Mouse (Mus musculus) C2C12 (cell line): ENCODE results near the gene Dctn3. TPM values are rescaled to one million over a fixed set of nuclear protein-coding genes. Genes with fewer than 3 reads are reported as not detected.

Experiments used
- H3K27me3 ChIP-seq: one replicate; pipeline ENCODE4 v1.6.1; 2011; ENCODE audit not compliant: control insufficient read depth, insufficient read depth, insufficient read length
- H3K36me3 ChIP-seq: one replicate; pipeline ENCODE4 v1.6.1; 2011; ENCODE audit not compliant: control insufficient read depth, insufficient read depth
- H3K4me3 ChIP-seq: one replicate; pipeline ENCODE4 v1.5.1; 2011; ENCODE audit warnings: mild to moderate bottlenecking, control low read depth; ENCODE audit not compliant: poor library complexity, insufficient read depth, severe bottlenecking
- H3K79me2 ChIP-seq: one replicate; pipeline ENCODE4 v1.6.1; 2011; ENCODE audit not compliant: control insufficient read depth, insufficient read depth
- H3K79me3 ChIP-seq: one replicate; pipeline ENCODE4 v1.6.1; 2011; ENCODE audit warnings: low read depth, control low read depth
- H3ac ChIP-seq: one replicate; pipeline ENCODE3; 2011; ENCODE audit warnings: low read depth; ENCODE audit not compliant: control insufficient read depth, insufficient read length
- CEBPB ChIP-seq: IDR thresholded peaks from one replicate; pipeline ENCODE4 v1.6.1; 2011; ENCODE audit warnings: low read depth, mild to moderate bottlenecking, control low read depth, moderate library complexity
- CTCF ChIP-seq: IDR thresholded peaks from one replicate; pipeline ENCODE4 v1.5.1; 2011; ENCODE audit not compliant: control insufficient read depth, insufficient read depth, insufficient read length
- FOSL1 ChIP-seq: IDR thresholded peaks from one replicate; pipeline ENCODE4 v1.8.0; 2011; ENCODE audit warnings: mild to moderate bottlenecking, low read length; ENCODE audit not compliant: poor library complexity, insufficient read depth, severe bottlenecking
- MAX ChIP-seq: IDR thresholded peaks from one replicate; pipeline ENCODE4 v1.6.1; 2011; ENCODE audit warnings: mild to moderate bottlenecking, control low read depth
- MYOD1 ChIP-seq: IDR thresholded peaks from one replicate; pipeline ENCODE4 v1.6.1; 2011; ENCODE audit warnings: low read depth; ENCODE audit not compliant: control insufficient read depth, insufficient read length
- MYOG ChIP-seq: IDR thresholded peaks from one replicate; pipeline ENCODE4 v1.6.1; 2011; ENCODE audit not compliant: control insufficient read depth, insufficient read length; ENCODE audit errors: extremely low read depth
- USF1 ChIP-seq: IDR thresholded peaks from one replicate; pipeline ENCODE4 v1.6.1; 2011; ENCODE audit warnings: low read depth, mild to moderate bottlenecking, control low read depth, moderate library complexity
- polyA plus RNA-seq: library from polyadenylated mRNA; unstranded; fragments of >200 nt; fragmentation: generic; extraction: Trizol; gene quantifications from one replicate; pipeline ENCODE4 v1.2.1, GENCODE M21; 2012; ENCODE audit warnings: missing spikeins

The Dctn3 gene
- polyA plus RNA-seq, 1 experiment = 106 TPM

DNA sequence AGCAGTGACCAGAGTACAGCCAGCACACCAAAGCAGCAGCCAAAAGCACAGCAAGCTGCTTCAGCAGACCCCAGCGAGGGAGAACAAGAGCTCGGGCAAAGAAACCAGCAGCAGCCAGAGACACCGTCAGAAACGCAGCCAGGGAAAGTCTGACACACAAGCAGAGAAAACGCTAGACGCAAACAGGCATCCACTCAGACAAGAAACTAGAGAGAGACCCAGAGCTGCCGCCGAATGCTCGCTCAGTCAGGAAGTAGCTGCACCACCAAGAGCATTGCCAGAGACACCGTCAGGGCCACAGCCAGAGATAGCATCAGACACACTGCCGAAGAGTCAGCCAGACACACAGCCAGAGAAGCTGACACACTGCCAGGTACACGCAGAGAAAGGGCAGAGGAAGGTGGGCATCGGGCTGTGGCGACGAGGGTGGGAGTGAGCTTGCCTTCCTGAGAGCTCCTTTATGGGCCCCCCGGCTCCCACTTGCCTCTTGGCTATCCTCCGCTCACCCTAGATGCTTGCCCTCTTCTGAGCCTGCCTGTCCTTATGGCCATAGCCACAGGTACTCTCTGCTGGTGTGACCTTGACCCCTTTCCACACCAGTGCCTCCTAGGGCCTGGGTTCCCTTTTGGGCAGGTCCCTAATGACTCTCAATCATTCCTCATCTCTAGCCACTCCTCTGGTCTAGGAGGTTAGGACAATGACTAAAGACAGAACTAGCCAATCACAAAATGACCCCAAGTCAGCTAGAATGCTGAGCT lies 46.5 kb downstream of the Dctn3 start:
- Histone ChIP-seq H3K27me3 (peaks cover 65% of the 10 kb centered on the region), H3K4me3 (no peak overlapping the region)
- no peak for TF ChIP-seq CEBPB
- TF ChIP-seq MYOD1 = no peak
- TF ChIP-seq MAX = no peak
- TF ChIP-seq USF1 = no peak

DNA sequence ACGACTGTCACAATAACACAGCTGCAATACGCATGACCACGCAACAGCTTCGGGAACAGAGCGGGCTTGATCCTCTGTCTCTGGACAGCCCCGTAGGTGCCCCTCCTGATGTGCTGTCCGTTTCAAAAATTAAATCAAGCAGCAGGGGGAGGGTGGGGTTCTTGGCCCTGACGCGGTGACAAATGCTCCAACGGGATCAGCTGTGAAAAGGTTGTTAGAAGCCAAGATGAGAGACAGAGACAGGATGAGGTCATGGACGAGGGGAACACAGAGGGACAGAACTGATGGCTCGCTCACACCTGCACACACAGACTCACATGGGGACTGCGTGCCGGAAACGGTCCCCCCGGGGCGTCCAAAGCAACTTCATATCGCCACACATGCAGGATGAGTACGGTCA lies 49.8 kb downstream of the Dctn3 start:
- H3K27me3 ChIP-seq = peaks cover 45% of the 10 kb centered on the region

More for the DNA sequence above, 46.5 kb downstream of the Dctn3 start:
- Histone ChIP-seq H3ac (no peak overlapping the region), H3K79me2 (no peaks in the 10 kb centered on the region), H3K79me3 (no peaks in the 10 kb centered on the region), H3K36me3 (no peaks in the 10 kb centered on the region)

DNA sequence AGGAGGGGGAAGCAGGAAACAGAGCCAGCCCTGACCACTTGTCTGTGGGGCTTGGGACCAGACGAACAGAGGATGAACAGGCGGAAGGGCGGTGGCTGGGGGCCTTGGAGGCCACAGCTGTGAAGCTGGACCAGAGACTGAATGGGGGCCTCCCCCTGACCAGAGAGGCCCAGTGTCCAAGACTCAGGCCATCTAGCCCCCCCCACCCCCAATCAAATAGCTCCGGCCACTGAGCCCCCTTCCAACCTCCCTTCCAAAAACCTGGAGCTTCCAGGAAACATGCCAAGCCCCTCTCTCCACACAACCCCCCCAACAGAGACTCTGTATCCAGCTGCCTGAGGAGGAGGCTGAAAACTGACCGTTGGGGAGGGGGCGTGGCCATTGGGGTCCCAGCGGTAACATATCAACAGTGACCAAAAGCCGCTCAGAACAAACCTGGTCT lies 50.4 kb downstream of the Dctn3 start:
- Histone ChIP-seq H3K36me3 (no peaks in the 10 kb centered on the region), H3K79me3 (no peaks in the 10 kb centered on the region), H3ac (no peak overlapping the region), H3K4me3 (no peak overlapping the region), H3K27me3 (peaks cover 44% of the 10 kb centered on the region), H3K79me2 (no peaks in the 10 kb centered on the region)
- no peak for TF ChIP-seq FOSL1
- no peak for TF ChIP-seq MAX
- no peak for TF ChIP-seq USF1

More for the DNA sequence above, 49.8 kb downstream of the Dctn3 start:
- H3K36me3 ChIP-seq = no peaks in the 10 kb centered on the region
- TF ChIP-seq MYOD1 (no peak), CTCF (no peak), MYOG (no peak), CEBPB (no peak), MAX (no peak), USF1 (no peak), FOSL1 (no peak)
- H3K79me3 ChIP-seq = no peaks in the 10 kb centered on the region
- H3K4me3 ChIP-seq = no peak overlapping the region
- no peaks in the 10 kb centered on the region for H3K79me2 ChIP-seq
- H3ac ChIP-seq = no peak overlapping the region

DNA sequence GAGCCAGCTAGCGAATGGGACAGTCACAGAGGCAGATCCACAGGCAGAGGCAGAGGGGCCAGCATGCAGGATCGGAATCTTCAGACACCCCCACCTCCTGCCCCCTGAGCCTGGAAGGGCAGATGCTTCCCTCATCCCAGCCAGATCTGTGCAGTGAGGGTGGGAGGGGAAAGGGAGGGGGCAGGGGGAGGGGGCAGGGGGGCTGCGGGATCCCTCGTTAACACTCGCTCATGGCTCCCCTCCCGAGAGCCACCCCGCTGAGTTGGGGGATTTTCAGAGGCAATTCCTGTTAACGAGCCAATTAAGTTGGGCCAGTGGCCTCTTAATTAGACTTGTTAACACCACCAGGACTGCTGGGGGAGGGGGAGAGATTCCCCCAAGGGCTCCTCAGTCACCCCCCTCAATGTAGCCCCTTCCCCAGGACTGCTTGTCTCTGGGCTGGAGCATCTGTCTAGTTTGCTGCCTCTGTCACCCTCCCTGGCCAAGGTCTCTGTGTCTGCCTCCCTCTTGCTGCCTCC lies 50.9 kb downstream of the Dctn3 start:
- Histone ChIP-seq H3K27me3 (peaks cover 39% of the 10 kb centered on the region), H3ac (no peak overlapping the region), H3K36me3 (no peaks in the 10 kb centered on the region), H3K4me3 (no peak overlapping the region), H3K79me3 (no peaks in the 10 kb centered on the region), H3K79me2 (no peaks in the 10 kb centered on the region)
- TF ChIP-seq MYOG = no peak
- TF ChIP-seq FOSL1 = no peak
- TF ChIP-seq MAX = no peak
- TF ChIP-seq USF1 = no peak
- TF ChIP-seq CEBPB = no peak
- TF ChIP-seq MYOD1 = no peak
- TF ChIP-seq CTCF = no peak

DNA sequence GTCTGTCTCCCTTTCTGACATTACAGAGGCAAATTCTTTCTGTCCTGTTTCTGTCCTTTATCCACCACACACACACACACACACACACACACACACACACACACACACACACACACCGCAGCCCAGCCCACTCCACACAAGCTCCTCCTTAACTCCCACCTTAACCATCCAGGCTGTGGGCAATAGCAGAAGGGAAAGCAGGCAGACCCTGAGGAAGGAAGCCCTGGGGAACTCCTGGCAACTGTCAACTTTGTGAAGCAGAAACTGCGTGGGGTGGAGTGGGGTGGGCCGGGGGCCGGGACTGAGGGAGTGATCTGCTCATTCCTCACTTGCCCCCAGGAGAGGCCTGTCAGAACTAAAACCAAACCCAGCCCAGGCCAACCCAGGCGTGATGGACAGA lies 51.5 kb downstream of the Dctn3 start:
- H3K36me3 ChIP-seq = no peaks in the 10 kb centered on the region
- no peak for TF ChIP-seq MYOG
- no peak for TF ChIP-seq CEBPB
- TF ChIP-seq MAX = no peak
- TF ChIP-seq CTCF = no peak
- no peak for TF ChIP-seq FOSL1
- no peak for TF ChIP-seq USF1
- no peak for TF ChIP-seq MYOD1
- H3K27me3 ChIP-seq = peaks cover 36% of the 10 kb centered on the region

DNA sequence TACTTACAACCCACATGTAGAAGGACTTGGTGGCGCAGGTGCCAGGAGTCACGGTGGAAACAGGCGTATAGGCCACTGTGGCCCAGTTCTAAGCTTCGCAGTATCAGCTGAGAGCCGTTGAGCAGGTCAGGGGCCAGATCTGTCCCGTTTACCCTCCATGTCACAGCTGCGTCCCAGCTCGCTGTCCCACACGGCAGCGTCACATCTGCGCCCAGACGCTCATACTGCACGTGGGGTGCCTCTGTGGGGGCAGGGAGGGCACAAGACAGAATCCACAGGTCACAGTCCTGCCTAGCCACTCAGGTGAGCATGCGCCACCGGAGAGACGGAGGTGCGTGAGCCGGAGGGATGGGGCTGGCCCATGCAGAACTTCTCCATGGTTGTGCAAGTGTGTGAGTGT lies 52.1 kb downstream of the Dctn3 start:
- H3ac ChIP-seq = no peak overlapping the region
- TF ChIP-seq MAX = no peak
- TF ChIP-seq MYOD1 = no peak
- TF ChIP-seq USF1 = no peak
- TF ChIP-seq CTCF = no peak
- TF ChIP-seq CEBPB = no peak
- no peak for TF ChIP-seq FOSL1
- no peak for TF ChIP-seq MYOG
- no peaks in the 10 kb centered on the region for H3K79me2 ChIP-seq
- H3K36me3 ChIP-seq = no peaks in the 10 kb centered on the region
- H3K4me3 ChIP-seq = no peak overlapping the region
- H3K27me3 ChIP-seq = peaks cover 29% of the 10 kb centered on the region
- no peaks in the 10 kb centered on the region for H3K79me3 ChIP-seq

More for the DNA sequence above, 51.5 kb downstream of the Dctn3 start:
- no peak overlapping the region for H3K4me3 ChIP-seq
- no peaks in the 10 kb centered on the region for H3K79me2 ChIP-seq
- H3ac ChIP-seq = no peak overlapping the region
- no peaks in the 10 kb centered on the region for H3K79me3 ChIP-seq
